Mouse (Mus musculus) limb, embryonic 11.5 days (tissue): ENCODE measurements around the gene Tln2. TPM values are rescaled to one million over a fixed set of nuclear protein-coding genes. Genes with fewer than 3 reads are reported as not detected.
A peak's percentile ranks its signal among the peaks of the same experiment; 100 is the strongest.

Source experiments
- ATAC-seq: fragments of 200-750 bp; cut with Nextera tagmentation; 2 replicates; pipeline ENCODE4 v1.8.0; 2017; ENCODE audit warnings: low read depth; ENCODE audit not compliant: insufficient number of reproducible peaks, low FRiP score, low TSS enrichment
- DNase-seq: peaks from one replicate; pipeline ENCODE4 v3.0.0-alpha.2; 2015; ENCODE audit warnings: low spot score
- H3K27ac ChIP-seq: fragments of 300-500 bp; sonication (generic); replicated peaks from 2 replicates; pipeline ENCODE4 v1.5.1; 2014; ENCODE audit warnings: low read depth, mild to moderate bottlenecking, low read length
- H3K27me3 ChIP-seq: fragments of 300-500 bp; sonication (generic); 2 replicates; pipeline ENCODE4 v1.6.1; 2014; ENCODE audit warnings: mild to moderate bottlenecking, low read length, mixed read lengths; ENCODE audit not compliant: control insufficient read depth, insufficient read depth
- H3K36me3 ChIP-seq: fragments of 300-500 bp; sonication (generic); 2 replicates; pipeline ENCODE4 v1.6.1; 2014; ENCODE audit warnings: mild to moderate bottlenecking, low read length, moderate library complexity, mixed read lengths; ENCODE audit not compliant: control insufficient read depth, insufficient read depth
- H3K4me1 ChIP-seq: fragments of 300-500 bp; sonication (generic); 2 replicates; pipeline ENCODE4 v1.6.1; 2014; ENCODE audit warnings: low read length, mixed read lengths; ENCODE audit not compliant: control insufficient read depth, insufficient read depth
- H3K4me2 ChIP-seq: fragments of 300-500 bp; sonication (generic); 2 replicates; pipeline ENCODE4 v1.6.1; 2014; ENCODE audit warnings: low read depth, mild to moderate bottlenecking, moderate library complexity; ENCODE audit not compliant: severe bottlenecking
- H3K4me3 ChIP-seq: fragments of 300-500 bp; sonication (generic); 2 replicates; pipeline ENCODE4 v1.5.1; 2014; ENCODE audit warnings: low read depth, low read length
- H3K9ac ChIP-seq: fragments of 300-500 bp; sonication (generic); 2 replicates; pipeline ENCODE4 v1.6.1; 2014; ENCODE audit warnings: mild to moderate bottlenecking, low read length
- H3K9me3 ChIP-seq: fragments of 300-500 bp; sonication (generic); 2 replicates; pipeline ENCODE4 v1.6.1; 2016; ENCODE audit warnings: low read length; ENCODE audit not compliant: control insufficient read depth
- WGBS: fragments of 180-500 bp; shearing (Covaris S2); extraction: QIAGEN DNeasy Blood & Tissue Kit; methylation state at CpG from one replicate; pipeline ENCODE4 v1.1.7; 2014; 5-methylcytosine and 5-hydroxymethylcytosine counted together
- polyA plus RNA-seq: library from polyadenylated mRNA; unstranded; fragments of >200 nt; fragmentation: Nextera tagmentation; extraction: Ambion mirVana; gene quantifications from 2 replicates; pipeline ENCODE4 v1.2.1, GENCODE M21; 2014

Gene Tln2
- polyA plus RNA-seq, 1 experiment from 2014 or later, result 28.2 TPM

DNA sequence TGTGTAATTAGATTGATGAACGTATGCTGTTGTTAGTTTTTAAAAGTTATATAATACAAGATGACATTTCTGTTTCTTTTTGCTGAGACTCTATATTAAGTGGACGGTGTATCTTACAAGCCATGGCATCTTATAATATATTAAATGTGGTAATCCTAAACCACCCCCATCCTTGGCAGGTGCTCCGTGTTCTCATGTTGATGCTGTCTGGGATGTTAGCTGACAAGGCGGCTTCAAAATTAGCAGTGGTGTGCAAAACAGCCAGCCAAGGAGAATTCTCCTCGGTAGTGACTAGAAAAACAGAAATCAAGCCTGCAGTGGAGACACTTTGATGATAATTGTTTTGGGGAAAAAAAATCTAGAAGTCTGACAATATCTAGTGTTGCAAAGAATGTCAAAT, 371.8 kb downstream of the Tln2 start:
- ATAC-seq (no peak), DNase-seq (no peak)
- Histone ChIP-seq H3K27me3 (no peaks in the 10 kb centered on the region), H3K36me3 (no peaks in the 10 kb centered on the region), H3K4me3 (no peak overlapping the region), H3K4me2 (no peak overlapping the region), H3K27ac (no peak overlapping the region), H3K9me3 (no peaks in the 10 kb centered on the region), H3K4me1 (no peaks in the 10 kb centered on the region; the same call in 1 of the 2 replicates), H3K9ac (no peak overlapping the region)
- 82% methylated on average over 5 of the region's 5 CpGs for WGBS

DNA sequence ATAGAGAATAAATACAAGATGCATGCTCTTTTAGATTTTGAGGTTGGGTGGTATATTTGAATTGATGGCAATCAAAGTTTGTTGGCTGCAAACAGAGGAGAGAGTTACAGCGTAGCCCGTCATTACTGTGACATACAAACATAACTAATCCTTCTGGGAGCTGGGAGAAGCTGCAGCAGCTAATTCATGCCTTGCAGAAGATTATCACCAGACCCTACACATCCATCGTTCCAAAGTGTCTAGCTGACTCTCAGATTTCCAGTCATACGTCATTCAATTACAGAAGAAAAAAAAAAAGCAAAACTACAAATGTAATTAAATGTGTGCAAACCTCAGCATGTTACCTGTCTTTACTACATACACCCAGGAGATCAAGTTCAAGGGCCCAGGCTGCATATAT, 372.3 kb downstream of the Tln2 start:
- no peak overlapping the region for H3K9ac ChIP-seq
- H3K27ac ChIP-seq, result no peak overlapping the region
- H3K4me1 ChIP-seq, result peaks cover 4% of the 10 kb centered on the region
- no peak overlapping the region for H3K4me3 ChIP-seq
- H3K4me2 ChIP-seq, result no peak overlapping the region
- WGBS, result 65% methylated on average over 4 of the region's 4 CpGs
- ATAC-seq (no peak), DNase-seq (no peak)
- no peaks in the 10 kb centered on the region for H3K9me3 ChIP-seq
- no peaks in the 10 kb centered on the region for H3K27me3 ChIP-seq
- no peaks in the 10 kb centered on the region for H3K36me3 ChIP-seq

DNA sequence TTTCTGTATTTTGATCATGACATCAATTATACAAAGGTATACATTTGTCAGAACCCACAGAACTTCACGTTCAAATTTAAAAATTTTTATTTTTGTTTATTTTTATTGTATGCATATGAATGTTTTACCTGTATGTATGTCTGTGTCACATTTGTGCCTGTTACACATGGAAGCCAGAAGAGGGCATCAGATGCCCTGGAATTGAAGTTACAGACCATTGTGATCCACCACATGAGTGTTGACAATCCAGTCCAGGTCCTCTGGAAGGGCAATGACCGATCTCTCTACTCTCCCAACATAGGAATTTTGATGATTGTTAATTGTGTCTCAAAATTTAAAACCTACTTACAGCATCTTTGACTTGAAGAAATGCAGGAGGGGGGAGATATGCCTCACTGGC, 374.9 kb downstream of the Tln2 start:
- H3K9ac ChIP-seq, result no peak overlapping the region
- ATAC-seq (no peak), DNase-seq (no peak)
- no peak overlapping the region for H3K27ac ChIP-seq
- H3K4me3 ChIP-seq, result no peak overlapping the region
- H3K27me3 ChIP-seq, result no peaks in the 10 kb centered on the region
- no peaks in the 10 kb centered on the region for H3K9me3 ChIP-seq
- no peak overlapping the region for H3K4me2 ChIP-seq
- WGBS, result 81% methylated on average over 2 of the region's 2 CpGs
- H3K4me1 ChIP-seq, result peaks cover 4% of the 10 kb centered on the region
- no peaks in the 10 kb centered on the region for H3K36me3 ChIP-seq

DNA sequence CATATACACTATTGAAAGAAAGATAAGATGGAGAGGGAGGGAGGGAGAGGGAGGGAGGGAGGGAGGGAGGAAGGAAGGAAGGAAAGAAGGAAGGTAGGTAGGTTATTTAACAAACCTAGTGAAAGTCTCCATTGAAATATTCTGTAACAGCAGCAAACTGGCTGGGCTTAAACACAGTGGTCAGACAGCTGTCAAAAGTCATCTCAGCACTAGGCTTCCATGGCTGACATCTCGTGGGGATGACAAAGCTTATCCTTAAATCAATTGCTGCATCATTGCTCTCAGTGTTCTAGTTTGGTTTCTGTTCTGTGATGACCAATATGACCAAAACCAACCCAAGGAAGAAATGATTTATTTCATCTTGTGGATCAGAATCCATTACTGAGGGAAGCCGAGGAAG, 376.0 kb downstream of the Tln2 start:
- Histone ChIP-seq H3K4me1 (peaks cover 10% of the 10 kb centered on the region), H3K4me3 (no peak overlapping the region), H3K4me2 (no peak overlapping the region), H3K27me3 (no peaks in the 10 kb centered on the region), H3K27ac (no peak overlapping the region), H3K9ac (no peak overlapping the region), H3K36me3 (no peaks in the 10 kb centered on the region), H3K9me3 (no peaks in the 10 kb centered on the region)
- no peak for DNase-seq
- no peak for ATAC-seq
- WGBS, result 84% methylated on average over 2 of the region's 2 CpGs

DNA sequence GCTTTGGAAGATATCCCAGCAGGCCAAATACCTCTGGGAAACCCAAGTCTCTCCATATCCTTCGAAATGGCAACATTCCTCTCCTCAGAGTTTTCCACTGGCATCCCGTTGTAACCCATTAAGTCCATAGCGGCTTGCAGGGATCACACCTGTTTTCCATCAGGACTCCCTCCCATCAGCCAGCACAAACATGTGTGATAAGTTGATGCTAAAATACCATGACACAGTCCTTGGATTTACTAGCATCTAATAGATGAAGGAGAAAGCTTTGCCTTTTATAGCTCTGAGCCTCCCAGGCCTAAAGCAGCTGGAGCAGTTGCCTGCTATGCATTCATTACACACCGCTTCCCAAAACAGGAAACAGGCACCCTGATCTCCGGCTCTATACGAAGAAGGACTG, 377.5 kb downstream of the Tln2 start:
- H3K9ac ChIP-seq, result no peak overlapping the region
- WGBS, result 13% methylated on average over 6 of the region's 6 CpGs
- H3K4me2 ChIP-seq, result no peak overlapping the region
- no peaks in the 10 kb centered on the region for H3K27me3 ChIP-seq
- peaks cover 19% of the 10 kb centered on the region for H3K4me1 ChIP-seq
- DNase-seq (peak; percentile 68), ATAC-seq (peak; percentile 69)
- no peak overlapping the region for H3K4me3 ChIP-seq
- H3K36me3 ChIP-seq, result no peaks in the 10 kb centered on the region
- peak overlapping the region; percentile 75 for H3K27ac ChIP-seq
- no peaks in the 10 kb centered on the region for H3K9me3 ChIP-seq

DNA sequence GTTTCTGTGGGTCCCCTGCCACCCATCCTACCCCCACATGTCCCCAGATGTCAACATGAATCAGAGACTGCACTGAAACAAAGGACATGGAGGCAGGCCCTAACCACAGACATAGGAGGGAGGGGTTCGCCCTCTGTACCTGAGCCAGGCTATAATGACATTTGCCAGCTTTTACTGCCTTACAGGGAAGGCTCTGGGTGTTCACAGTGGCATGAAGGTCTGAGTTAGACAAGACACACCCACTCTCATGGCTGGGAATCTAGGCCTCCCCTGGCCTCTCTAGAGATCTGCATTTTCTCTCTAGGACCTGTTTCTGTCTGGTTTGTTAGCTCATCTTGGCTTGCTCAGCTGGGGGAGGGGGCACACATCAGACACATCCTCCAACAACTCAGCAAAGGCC, 380.8 kb downstream of the Tln2 start:
- H3K9me3 ChIP-seq, result no peaks in the 10 kb centered on the region
- H3K4me3 ChIP-seq, result no peak overlapping the region
- peak overlapping the region; percentile 65 for H3K27ac ChIP-seq
- DNase-seq, result no peak
- H3K27me3 ChIP-seq, result no peaks in the 10 kb centered on the region
- no peak overlapping the region for H3K4me2 ChIP-seq
- 60% methylated on average over 1 of the region's 1 CpGs for WGBS
- H3K36me3 ChIP-seq, result no peaks in the 10 kb centered on the region
- H3K4me1 ChIP-seq, result peaks cover 19% of the 10 kb centered on the region
- no peak overlapping the region for H3K9ac ChIP-seq
- ATAC-seq, result no peak

DNA sequence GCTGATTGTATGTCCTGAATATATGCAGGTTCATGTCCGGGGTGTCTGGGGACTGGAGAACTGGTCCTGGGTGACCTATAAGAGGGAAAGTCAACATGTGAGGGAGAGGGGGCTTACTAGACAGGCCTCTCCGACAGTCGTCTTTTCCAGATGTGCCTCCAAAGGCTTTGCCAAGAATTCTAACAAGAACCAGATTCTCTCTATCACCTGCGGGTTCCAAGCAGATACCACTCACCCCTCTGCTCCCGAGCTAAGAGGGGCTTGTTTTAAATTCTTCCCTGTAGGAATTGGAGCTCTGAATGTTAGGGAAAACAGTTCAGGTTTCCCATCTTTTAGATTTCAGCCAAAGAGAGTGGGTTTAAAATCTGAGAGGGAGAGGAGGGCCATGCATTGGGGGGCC, 381.3 kb downstream of the Tln2 start:
- WGBS, result 33% methylated on average over 5 of the region's 5 CpGs
- Histone ChIP-seq H3K4me1 (peaks cover 19% of the 10 kb centered on the region), H3K27ac (peak overlapping the region; percentile 65), H3K4me2 (no peak overlapping the region), H3K9me3 (no peaks in the 10 kb centered on the region), H3K27me3 (no peaks in the 10 kb centered on the region), H3K4me3 (no peak overlapping the region), H3K9ac (no peak overlapping the region), H3K36me3 (no peaks in the 10 kb centered on the region)
- no peak for ATAC-seq
- peak; percentile 39 for DNase-seq

DNA sequence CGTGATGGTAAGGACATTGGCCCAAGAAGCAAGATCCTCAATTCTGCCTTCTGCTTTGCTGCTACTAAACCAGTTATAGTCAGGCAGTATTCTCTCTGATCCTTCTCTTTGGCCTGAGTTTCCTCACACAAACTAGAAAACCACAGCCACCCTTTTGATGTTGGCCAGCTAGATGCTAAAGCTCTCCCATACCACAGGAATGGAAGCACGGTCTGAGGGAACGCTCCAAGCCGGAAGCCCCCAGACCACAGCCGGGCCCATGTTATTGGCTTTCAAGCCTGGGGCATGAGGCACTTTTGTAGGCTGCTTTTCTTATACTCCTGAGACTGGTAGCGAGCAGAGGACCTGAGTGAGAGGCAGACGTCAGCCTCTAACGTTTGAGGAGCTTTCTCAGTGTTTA, 383.4 kb downstream of the Tln2 start:
- no peak for ATAC-seq
- no peaks in the 10 kb centered on the region for H3K9me3 ChIP-seq
- H3K4me1 ChIP-seq, result peaks cover 14% of the 10 kb centered on the region
- H3K27ac ChIP-seq, result no peak overlapping the region
- no peak for DNase-seq
- H3K27me3 ChIP-seq, result no peaks in the 10 kb centered on the region
- H3K4me3 ChIP-seq, result no peak overlapping the region
- no peak overlapping the region for H3K9ac ChIP-seq
- WGBS, result 78% methylated on average over 8 of the region's 8 CpGs
- no peaks in the 10 kb centered on the region for H3K36me3 ChIP-seq
- no peak overlapping the region for H3K4me2 ChIP-seq

DNA sequence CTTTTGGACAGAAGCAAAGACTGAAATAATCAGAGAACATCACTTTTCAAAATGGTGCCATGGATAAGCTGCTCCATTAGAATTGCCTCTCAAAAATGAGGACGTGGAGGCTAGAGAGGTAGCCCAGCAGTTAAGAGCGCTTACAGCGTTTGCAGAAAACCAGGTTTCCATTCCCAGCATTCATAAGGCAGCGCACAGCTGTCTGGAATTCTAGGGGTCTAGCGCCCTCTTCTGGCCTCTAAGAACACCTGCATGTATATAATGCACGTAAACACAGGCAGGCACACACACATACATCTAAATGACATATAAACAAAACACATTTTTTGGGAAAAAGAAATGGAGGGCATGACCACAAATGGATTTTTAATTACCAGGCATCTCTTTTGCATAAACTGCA, 385.7 kb downstream of the Tln2 start:
- Histone ChIP-seq H3K4me1 (peaks cover 11% of the 10 kb centered on the region), H3K9me3 (no peaks in the 10 kb centered on the region), H3K27ac (no peak overlapping the region), H3K4me2 (no peak overlapping the region), H3K4me3 (no peak overlapping the region), H3K9ac (no peak overlapping the region), H3K36me3 (no peaks in the 10 kb centered on the region), H3K27me3 (no peaks in the 10 kb centered on the region)
- no peak for ATAC-seq
- WGBS, result 89% methylated on average over 6 of the region's 6 CpGs
- no peak for DNase-seq
